Mouse (Mus musculus): ENCODE results near the gene Ccdc102a.

- no peak for TF ChIP-seq EP300 (IDR thresholded peaks at IDR 0.05; ENCODE audit: low read depth)
- TF ChIP-seq CTCF (IDR thresholded peaks at IDR 0.05; ENCODE audit: low read depth): no peak
Observed at GRCm38 (mm10) chr8:94914256-94914655, 3.6 kb downstream of the Ccdc102a start.
